Mouse (Mus musculus): ENCODE measurements around the gene Bcas3.

DNA sequence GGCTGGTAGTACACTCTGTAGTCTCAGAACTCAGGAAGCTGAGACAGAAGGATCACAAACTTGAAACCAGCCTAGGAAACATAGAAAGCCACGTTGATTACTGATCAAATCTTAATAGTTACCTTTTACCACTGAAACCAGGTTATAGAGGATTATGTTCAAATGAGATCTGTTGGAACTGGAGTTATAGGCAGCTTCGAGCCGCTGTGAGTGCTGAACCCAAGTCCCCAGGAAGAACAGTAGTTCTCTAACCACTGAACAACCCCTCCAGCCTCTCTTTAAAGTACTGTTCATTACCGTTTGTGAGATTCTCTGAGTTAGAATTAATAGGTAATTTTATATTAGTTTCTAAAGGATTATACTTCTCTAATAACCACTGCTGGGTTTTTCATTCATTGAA, 188.0 kb downstream of the Bcas3 start:
- no peak for TF ChIP-seq EP300 (IDR thresholded peaks at IDR 0.05)
- no peak for TF ChIP-seq CTCF (IDR thresholded peaks at IDR 0.05)
